Mouse (Mus musculus): Measurements from ENCODE around the gene Cenpm. TPM values are rescaled to one million over a fixed set of nuclear protein-coding genes. Genes with fewer than 3 reads are reported as not detected.

Cenpm gene
- polyA plus RNA-seq, 1 experiment from 2014 or later: 51.6 TPM

DNA sequence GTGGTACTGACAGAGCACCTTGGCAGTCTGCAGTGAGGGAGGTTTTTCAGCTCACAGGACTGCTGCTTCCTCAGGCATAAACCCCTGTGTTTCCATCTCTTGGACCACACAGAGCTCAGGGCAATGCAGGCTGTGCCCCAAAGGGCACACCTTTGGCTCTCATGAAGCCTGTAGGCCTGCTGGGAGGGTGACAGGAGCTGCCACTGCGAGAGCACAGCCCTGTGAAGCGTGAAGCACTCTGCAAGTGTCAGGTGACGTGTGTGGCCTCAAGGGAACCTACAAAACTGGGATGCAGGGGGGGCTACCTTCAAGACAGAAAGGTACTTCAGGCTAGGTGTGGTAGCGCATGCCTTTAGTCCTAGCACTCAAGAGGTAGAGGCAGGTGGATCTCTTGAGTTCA is 11.9 kb downstream of the Cenpm start:
- Histone ChIP-seq H3K4me2 (ENCODE audit: low read depth, low read length) (no peak overlapping the region), H3K9ac (ENCODE audit: low read length) (no peak overlapping the region), H3K4me1 (ENCODE audit: control insufficient read depth, insufficient read depth, low read length) (no peaks in the 10 kb centered on the region), H3K27me3 (ENCODE audit: control insufficient read depth, insufficient read depth, low read length) (no peaks in the 10 kb centered on the region), H3K36me3 (ENCODE audit: control insufficient read depth, insufficient read depth, low read length) (no peaks in the 10 kb centered on the region), H3K9me3 (replicated peaks; ENCODE audit: control insufficient read depth, low read length) (no peaks in the 10 kb centered on the region), H3K27ac (ENCODE audit: low read length) (no peak overlapping the region), H3K4me3 (replicated peaks; ENCODE audit: low read length) (no peak overlapping the region)
- 84% methylated on average over 4 of the region's 4 CpGs for WGBS
- ATAC-seq (ENCODE audit: insufficient read depth, low FRiP score): no peak

DNA sequence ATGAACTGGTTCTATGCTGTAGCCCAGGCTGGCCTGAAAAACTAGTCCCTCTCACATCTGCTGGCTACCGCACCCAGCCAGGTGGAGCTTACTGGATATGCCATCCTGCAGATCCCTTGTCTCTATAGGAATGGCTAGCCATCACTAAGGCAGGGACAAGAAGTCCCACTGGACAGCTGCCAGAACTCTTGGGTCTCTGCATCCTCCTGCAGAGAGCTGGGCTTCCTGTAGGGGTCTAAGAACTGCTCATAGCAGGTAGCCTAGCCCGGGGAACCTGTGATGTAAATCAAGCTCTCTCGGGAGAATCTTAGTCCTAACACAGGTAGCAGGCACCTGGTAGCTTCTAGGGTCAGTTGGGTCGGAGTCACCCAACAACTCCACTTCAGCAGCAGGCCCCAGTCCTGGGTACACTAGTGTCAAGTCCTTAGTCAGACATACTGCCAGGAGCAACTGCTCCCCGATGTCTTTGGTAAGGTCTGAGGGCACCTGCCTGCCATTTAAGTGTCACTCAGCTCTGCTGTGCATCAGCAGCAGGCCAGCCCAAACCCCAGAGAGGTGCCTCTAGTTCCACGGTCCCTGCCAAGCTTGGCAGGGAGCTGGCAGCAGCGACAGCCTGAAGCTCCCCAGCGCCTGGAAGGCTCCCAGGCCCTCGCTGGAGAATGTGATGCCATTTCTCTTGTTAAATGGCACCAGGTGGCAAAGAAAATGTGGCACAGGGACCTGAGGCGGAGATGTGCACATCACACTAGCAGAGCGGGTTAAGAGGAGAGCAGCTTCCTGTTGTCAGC is 12.8 kb downstream of the Cenpm start:
- no peak for ATAC-seq (ENCODE audit: insufficient read depth, low FRiP score)
- no peaks in the 10 kb centered on the region for H3K9me3 ChIP-seq (replicated peaks; ENCODE audit: control insufficient read depth, low read length)
- 64% methylated on average over 11 of the region's 11 CpGs for WGBS

DNA sequence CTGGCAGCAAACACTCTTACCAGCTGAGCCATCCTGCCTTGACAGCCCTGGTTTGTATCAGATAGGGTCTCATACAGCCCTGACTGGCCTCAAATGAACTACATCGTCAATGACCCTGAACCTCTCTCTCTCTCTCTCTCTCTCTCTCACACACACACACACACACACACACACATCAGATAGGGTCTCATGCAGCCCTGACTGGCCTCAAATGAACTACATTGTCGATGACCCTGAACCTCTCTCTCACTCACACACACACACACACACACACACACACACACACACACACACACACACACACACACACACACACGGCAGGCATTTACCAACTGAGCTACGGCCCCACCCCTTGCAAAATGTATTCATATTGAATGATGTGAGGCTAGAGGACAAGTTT is 13.4 kb downstream of the Cenpm start:
- no peak overlapping the region for H3K27ac ChIP-seq (ENCODE audit: low read length)

More for the DNA sequence above, 12.8 kb downstream of the Cenpm start:
- Histone ChIP-seq H3K4me2 (ENCODE audit: low read depth, low read length) (no peak overlapping the region), H3K4me1 (ENCODE audit: control insufficient read depth, insufficient read depth, low read length) (no peaks in the 10 kb centered on the region), H3K9ac (ENCODE audit: low read length) (no peak overlapping the region), H3K4me3 (replicated peaks; ENCODE audit: low read length) (no peak overlapping the region), H3K36me3 (ENCODE audit: control insufficient read depth, insufficient read depth, low read length) (no peaks in the 10 kb centered on the region), H3K27me3 (ENCODE audit: control insufficient read depth, insufficient read depth, low read length) (no peaks in the 10 kb centered on the region), H3K27ac (ENCODE audit: low read length) (no peak overlapping the region)

DNA sequence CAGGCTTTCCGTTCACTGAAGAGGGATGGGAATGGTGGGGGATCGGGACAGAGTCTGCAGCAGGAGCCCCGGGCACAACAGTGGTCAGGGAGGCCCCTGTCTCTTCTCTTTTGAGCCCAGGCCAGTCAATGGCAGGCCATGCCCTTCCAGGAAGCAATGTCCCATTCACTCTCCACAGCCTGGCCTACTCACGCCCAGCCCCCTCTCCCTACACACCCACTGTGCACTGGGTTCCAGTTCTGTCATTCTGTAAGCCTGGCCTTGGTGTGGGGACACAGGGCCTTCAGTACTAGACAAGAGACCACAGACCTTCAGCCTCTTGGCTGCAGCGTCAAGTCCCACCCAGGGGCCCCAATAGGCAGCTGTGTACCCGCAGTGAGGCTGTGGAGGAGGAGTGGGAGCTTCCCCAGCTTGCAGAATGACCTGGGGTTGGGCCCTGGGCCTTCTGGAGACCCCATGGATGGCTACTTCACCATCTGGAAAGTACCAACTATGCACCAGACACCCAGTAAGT is 14.4 kb downstream of the Cenpm start:
- 73% methylated on average over 6 of the region's 6 CpGs for WGBS
- Histone ChIP-seq H3K36me3 (ENCODE audit: control insufficient read depth, insufficient read depth, low read length) (no peaks in the 10 kb centered on the region), H3K4me2 (ENCODE audit: low read depth, low read length) (no peak overlapping the region), H3K4me3 (replicated peaks; ENCODE audit: low read length) (no peak overlapping the region), H3K9ac (ENCODE audit: low read length) (no peak overlapping the region), H3K27me3 (ENCODE audit: control insufficient read depth, insufficient read depth, low read length) (no peaks in the 10 kb centered on the region), H3K27ac (ENCODE audit: low read length) (no peak overlapping the region), H3K9me3 (replicated peaks; ENCODE audit: control insufficient read depth, low read length) (no peaks in the 10 kb centered on the region), H3K4me1 (ENCODE audit: control insufficient read depth, insufficient read depth, low read length) (no peaks in the 10 kb centered on the region)
- ATAC-seq (ENCODE audit: insufficient read depth, low FRiP score): no peak

More for the DNA sequence above, 13.4 kb downstream of the Cenpm start:
- Histone ChIP-seq H3K36me3 (ENCODE audit: control insufficient read depth, insufficient read depth, low read length) (no peaks in the 10 kb centered on the region), H3K27me3 (ENCODE audit: control insufficient read depth, insufficient read depth, low read length) (no peaks in the 10 kb centered on the region), H3K4me1 (ENCODE audit: control insufficient read depth, insufficient read depth, low read length) (no peaks in the 10 kb centered on the region), H3K4me3 (replicated peaks; ENCODE audit: low read length) (no peak overlapping the region), H3K4me2 (ENCODE audit: low read depth, low read length) (no peak overlapping the region), H3K9ac (ENCODE audit: low read length) (no peak overlapping the region), H3K9me3 (replicated peaks; ENCODE audit: control insufficient read depth, low read length) (no peaks in the 10 kb centered on the region)
- WGBS: 69% methylated on average over 4 of the region's 4 CpGs
- no peak for ATAC-seq (ENCODE audit: insufficient read depth, low FRiP score)

DNA sequence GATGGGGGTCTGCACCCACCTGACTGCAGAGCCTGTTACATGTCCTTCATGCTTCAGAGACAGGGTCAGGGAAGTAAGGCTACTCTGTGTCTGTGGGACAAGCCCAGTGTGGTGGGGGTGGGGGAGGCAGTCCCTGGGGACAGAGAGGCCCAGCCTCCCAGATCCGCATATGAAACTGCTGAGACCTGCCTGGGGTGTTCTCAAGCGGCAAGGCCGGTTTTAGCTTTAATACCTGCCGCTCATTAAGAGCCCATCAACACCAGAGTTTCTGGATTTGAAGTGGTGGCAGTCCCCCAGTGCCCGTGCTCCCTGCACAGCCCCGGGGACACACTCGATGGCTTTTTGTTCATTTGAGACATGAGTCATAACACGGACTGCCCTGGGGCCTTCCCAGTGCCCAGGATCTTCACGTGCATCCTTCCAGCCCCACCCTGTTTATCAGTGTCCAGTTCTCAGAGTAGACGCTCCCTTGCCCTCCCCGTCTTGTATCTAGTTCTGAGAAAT is 15.0 kb downstream of the Cenpm start:
- no peak; the same call in 1 of the 2 replicates for ATAC-seq (ENCODE audit: insufficient read depth, low FRiP score)
- H3K4me1 ChIP-seq (ENCODE audit: control insufficient read depth, insufficient read depth, low read length): no peaks in the 10 kb centered on the region
- 54% methylated on average over 11 of the region's 11 CpGs for WGBS
- no peak overlapping the region for H3K9ac ChIP-seq (ENCODE audit: low read length)
- no peaks in the 10 kb centered on the region for H3K36me3 ChIP-seq (ENCODE audit: control insufficient read depth, insufficient read depth, low read length)
- no peaks in the 10 kb centered on the region for H3K9me3 ChIP-seq (replicated peaks; ENCODE audit: control insufficient read depth, low read length)
- no peak overlapping the region for H3K4me3 ChIP-seq (replicated peaks; ENCODE audit: low read length)
- H3K27me3 ChIP-seq (ENCODE audit: control insufficient read depth, insufficient read depth, low read length): peaks cover 4% of the 10 kb centered on the region
- no peak overlapping the region for H3K27ac ChIP-seq (ENCODE audit: low read length)
- no peak overlapping the region for H3K4me2 ChIP-seq (ENCODE audit: low read depth, low read length)

DNA sequence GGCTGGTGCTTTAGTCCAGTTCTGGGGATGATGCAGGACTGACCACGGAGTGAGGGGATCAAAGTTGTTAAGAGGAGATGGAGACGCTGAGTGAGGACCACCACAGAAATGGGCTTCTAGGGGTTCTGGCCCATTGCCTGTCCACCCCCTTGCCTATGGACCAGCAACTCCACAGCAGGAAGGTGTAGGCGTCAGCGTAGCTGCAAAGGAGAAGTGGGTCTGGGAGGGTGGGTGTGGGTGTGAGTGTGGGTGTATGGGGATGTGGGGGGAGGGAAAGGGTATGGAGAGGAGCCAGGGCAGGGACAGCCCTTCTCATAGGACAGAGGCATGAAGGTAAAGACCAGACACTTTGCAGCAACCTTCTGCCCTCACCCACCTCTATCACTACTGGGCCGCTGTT is 18.8 kb downstream of the Cenpm start:
- Histone ChIP-seq H3K4me2 (ENCODE audit: low read depth, low read length) (no peak overlapping the region), H3K27me3 (ENCODE audit: control insufficient read depth, insufficient read depth, low read length) (peaks cover 11% of the 10 kb centered on the region), H3K27ac (ENCODE audit: low read length) (no peak overlapping the region), H3K4me1 (ENCODE audit: control insufficient read depth, insufficient read depth, low read length) (peaks cover 10% of the 10 kb centered on the region), H3K9me3 (replicated peaks; ENCODE audit: control insufficient read depth, low read length) (no peaks in the 10 kb centered on the region), H3K9ac (ENCODE audit: low read length) (no peak overlapping the region), H3K36me3 (ENCODE audit: control insufficient read depth, insufficient read depth, low read length) (no peaks in the 10 kb centered on the region), H3K4me3 (replicated peaks; ENCODE audit: low read length) (no peak overlapping the region)
- 84% methylated on average over 5 of the region's 5 CpGs for whole genome bisulfite sequencing
- ATAC-seq (ENCODE audit: insufficient read depth, low FRiP score): no peak

DNA sequence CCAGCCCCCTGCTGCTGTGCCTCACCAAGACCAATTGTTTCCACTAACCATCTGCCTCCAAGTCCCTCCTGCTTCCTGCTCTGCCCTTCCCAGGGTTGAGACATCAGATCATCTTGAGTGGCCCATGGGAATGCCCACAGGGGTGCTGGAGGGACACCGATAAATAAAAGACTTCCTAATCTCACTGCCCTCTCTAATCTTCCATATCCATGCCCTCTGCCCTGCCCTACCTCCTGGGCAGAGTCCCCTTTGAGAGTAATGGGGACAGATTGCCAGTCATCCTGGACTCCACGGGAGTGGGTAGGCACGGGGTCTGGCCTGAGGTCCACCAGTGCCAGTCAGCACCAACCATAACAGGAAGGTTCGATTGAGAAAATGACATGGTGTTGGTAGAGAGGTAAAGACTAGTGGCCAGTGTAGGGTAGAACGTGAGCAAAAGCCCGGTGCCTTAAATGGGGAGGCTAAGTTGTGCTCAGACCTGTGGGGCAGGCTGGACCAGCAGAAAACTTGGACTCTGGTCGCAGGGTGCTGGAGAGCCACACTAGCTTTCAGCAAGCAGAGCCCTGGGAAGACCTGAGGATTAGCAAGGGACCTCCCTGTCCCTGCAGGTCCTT is 19.8 kb downstream of the Cenpm start:
- WGBS: 41% methylated on average over 7 of the region's 7 CpGs
- Histone ChIP-seq H3K4me3 (replicated peaks; ENCODE audit: low read length) (peak overlapping the region; percentile 43; the same call in 1 of the 2 replicates), H3K27me3 (ENCODE audit: control insufficient read depth, insufficient read depth, low read length) (peaks cover 11% of the 10 kb centered on the region), H3K27ac (ENCODE audit: low read length) (no peak overlapping the region), H3K4me1 (ENCODE audit: control insufficient read depth, insufficient read depth, low read length) (peaks cover 10% of the 10 kb centered on the region), H3K4me2 (ENCODE audit: low read depth, low read length) (peak overlapping the region; percentile 69), H3K9ac (ENCODE audit: low read length) (no peak overlapping the region), H3K9me3 (replicated peaks; ENCODE audit: control insufficient read depth, low read length) (no peaks in the 10 kb centered on the region), H3K36me3 (ENCODE audit: control insufficient read depth, insufficient read depth, low read length) (no peaks in the 10 kb centered on the region)
- no peak for ATAC-seq (ENCODE audit: insufficient read depth, low FRiP score)

DNA sequence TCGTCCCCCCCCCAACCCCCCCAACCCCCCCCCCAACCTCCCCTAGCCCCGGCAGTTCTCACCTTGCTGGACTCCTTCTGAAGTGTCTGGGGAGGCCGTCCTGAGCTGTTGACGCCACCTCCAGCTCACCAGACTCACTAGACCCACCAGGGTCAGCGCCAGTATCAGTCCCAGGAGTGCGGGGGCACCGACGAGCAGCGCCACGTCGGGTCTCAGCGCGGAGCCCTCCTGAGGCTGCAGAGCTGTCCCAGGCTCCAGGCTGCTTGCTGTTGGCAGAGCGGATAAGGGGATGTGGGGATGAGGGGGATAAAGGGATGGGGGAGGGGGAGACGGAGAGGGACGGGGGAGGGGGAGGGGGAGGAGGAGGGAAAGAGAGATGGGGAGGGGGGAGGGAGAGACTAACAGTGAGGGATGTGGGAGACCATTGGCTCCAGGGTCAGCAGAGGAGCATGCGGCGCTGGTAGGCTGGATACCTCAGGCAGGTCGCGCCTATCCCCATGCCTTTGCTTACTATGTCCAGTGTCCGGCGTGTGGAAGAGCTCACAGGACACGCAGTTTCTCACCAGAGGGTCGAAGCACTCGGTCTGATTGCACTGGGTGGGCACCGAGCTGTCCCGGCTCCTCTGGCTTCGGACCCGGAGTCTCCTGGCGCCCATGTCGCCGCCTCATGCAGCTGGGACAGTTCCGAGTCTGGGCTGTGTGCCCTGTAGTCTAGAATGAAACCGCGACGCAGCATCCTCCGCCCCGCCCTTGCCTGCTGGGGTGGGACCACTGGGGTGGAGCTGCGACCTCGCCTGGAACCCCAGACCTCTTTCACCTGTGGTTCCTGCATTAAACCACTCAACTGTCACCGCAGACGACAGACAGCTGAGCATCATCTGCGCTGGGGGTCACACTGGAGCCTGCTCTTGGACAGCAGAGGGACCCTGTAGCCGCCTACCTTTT is 20.6 kb downstream of the Cenpm start, which contains the start of gene Tnfrsf13c:
Gene Tnfrsf13c, minus strand, starts transcription at position 713 of the 945 bp plus-strand sequence.
- 3% methylated on average over 44 of the region's 44 CpGs for WGBS
- H3K9ac ChIP-seq (ENCODE audit: low read length): peak within 1 kb of the TSS; percentile 61
- ATAC-seq (ENCODE audit: insufficient read depth, low FRiP score): no peak

More for the DNA sequence above, 20.6 kb downstream of the Cenpm start, which contains the start of gene Tnfrsf13c:
- peaks cover 10% of the 10 kb centered on the region for H3K4me1 ChIP-seq (ENCODE audit: control insufficient read depth, insufficient read depth, low read length)
- peak within 1 kb of the TSS; percentile 69 for H3K4me2 ChIP-seq (ENCODE audit: low read depth, low read length)
- no peak within 1 kb of the TSS for H3K27ac ChIP-seq (ENCODE audit: low read length)
- peak within 1 kb of the TSS; percentile 43 for H3K4me3 ChIP-seq (replicated peaks; ENCODE audit: low read length)
- H3K36me3 ChIP-seq (ENCODE audit: control insufficient read depth, insufficient read depth, low read length): no peaks in the 10 kb centered on the region
- no peaks in the 10 kb centered on the region for H3K9me3 ChIP-seq (replicated peaks; ENCODE audit: control insufficient read depth, low read length)
- peaks cover 11% of the 10 kb centered on the region for H3K27me3 ChIP-seq (ENCODE audit: control insufficient read depth, insufficient read depth, low read length)
